Mouse (Mus musculus) embryonic facial prominence, embryonic 14.5 days (tissue): ENCODE data around the gene Ntf3. TPM values are rescaled to one million over a fixed set of nuclear protein-coding genes. Genes with fewer than 3 reads are reported as not detected.

Experiments used
- ATAC-seq: fragments of 200-750 bp; cut with Nextera tagmentation; 2 replicates; pipeline ENCODE4 v1.8.0; 2017; ENCODE audit warnings: low read depth, moderate number of reproducible peaks, moderate TSS enrichment
- DNase-seq: peaks from one replicate; pipeline ENCODE4 v3.0.0-alpha.2; 2015; ENCODE audit warnings: low spot score
- H3K27ac ChIP-seq: fragments of 300-500 bp; sonication (generic); replicated peaks from 2 replicates; pipeline ENCODE4 v1.5.1; 2014; ENCODE audit warnings: low read depth, mild to moderate bottlenecking, low read length, moderate library complexity
- H3K27me3 ChIP-seq: fragments of 300-500 bp; sonication (generic); replicated peaks from 2 replicates; pipeline ENCODE4 v1.6.1; 2014; ENCODE audit warnings: low read length; ENCODE audit not compliant: control insufficient read depth, insufficient read depth
- H3K36me3 ChIP-seq: fragments of 300-500 bp; sonication (generic); 2 replicates; pipeline ENCODE4 v1.6.1; 2014; ENCODE audit warnings: low read length, mixed read lengths; ENCODE audit not compliant: control insufficient read depth, insufficient read depth
- H3K4me1 ChIP-seq: fragments of 300-500 bp; sonication (generic); 2 replicates; pipeline ENCODE4 v1.6.1; 2014; ENCODE audit warnings: antibody characterized with exemption, low read length; ENCODE audit not compliant: control insufficient read depth, insufficient read depth
- H3K4me2 ChIP-seq: fragments of 300-500 bp; sonication (generic); 2 replicates; pipeline ENCODE4 v1.6.1; 2014; ENCODE audit warnings: low read depth, mild to moderate bottlenecking, low read length, moderate library complexity, mixed read lengths
- H3K4me3 ChIP-seq: fragments of 300-500 bp; sonication (generic); 2 replicates; pipeline ENCODE4 v1.5.1; 2014; ENCODE audit warnings: low read depth, mild to moderate bottlenecking, low read length
- H3K9ac ChIP-seq: fragments of 300-500 bp; sonication (generic); 2 replicates; pipeline ENCODE4 v1.6.1; 2014; ENCODE audit warnings: low read depth, mild to moderate bottlenecking, low read length, moderate library complexity, mixed read lengths
- H3K9me3 ChIP-seq: fragments of 300-500 bp; sonication (generic); 2 replicates; pipeline ENCODE4 v1.6.1; 2016; ENCODE audit warnings: low read length; ENCODE audit not compliant: control insufficient read depth
- WGBS: fragments of 180-500 bp; shearing (Covaris S2); extraction: QIAGEN DNeasy Blood & Tissue Kit; methylation state at CpG from one replicate; pipeline ENCODE4 v1.1.7; 2014; 5-methylcytosine and 5-hydroxymethylcytosine counted together
- polyA plus RNA-seq: library from polyadenylated mRNA; unstranded; fragments of >200 nt; fragmentation: Nextera tagmentation; extraction: Ambion mirVana; gene quantifications from 2 replicates; pipeline ENCODE4 v1.2.1, GENCODE M21; 2014

Ntf3 gene
- polyA plus RNA-seq, 1 experiment from 2014 or later, result 10.9 TPM

DNA sequence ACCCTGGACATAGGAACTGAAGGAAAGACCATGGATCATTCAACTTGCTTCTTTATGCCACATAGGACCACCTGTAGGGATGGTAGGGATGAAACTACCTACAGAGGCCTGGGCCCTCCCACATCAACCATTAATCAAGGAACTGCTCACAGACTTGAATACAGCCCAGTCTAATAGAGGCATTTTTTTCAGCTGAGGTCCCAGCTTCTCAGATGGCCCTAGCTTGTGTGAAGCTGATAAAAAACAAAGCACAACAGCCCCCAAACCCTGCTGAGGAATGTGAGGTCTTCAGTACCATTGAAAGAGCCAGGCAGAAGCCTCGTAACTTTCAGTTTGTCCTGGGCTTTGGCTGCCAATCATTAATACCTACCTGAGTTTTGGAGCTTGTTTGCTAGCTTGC lies 19.4 kb upstream of the Ntf3 start:
- Histone ChIP-seq H3K4me3 (no peak overlapping the region), H3K27ac (no peak overlapping the region), H3K4me1 (no peaks in the 10 kb centered on the region; the same call in 1 of the 2 replicates), H3K4me2 (no peak overlapping the region), H3K9ac (no peak overlapping the region), H3K27me3 (no peaks in the 10 kb centered on the region), H3K36me3 (no peaks in the 10 kb centered on the region), H3K9me3 (no peaks in the 10 kb centered on the region)
- DNase-seq, result no peak
- WGBS, result 65% methylated on average over 1 of the region's 1 CpGs
- no peak for ATAC-seq

DNA sequence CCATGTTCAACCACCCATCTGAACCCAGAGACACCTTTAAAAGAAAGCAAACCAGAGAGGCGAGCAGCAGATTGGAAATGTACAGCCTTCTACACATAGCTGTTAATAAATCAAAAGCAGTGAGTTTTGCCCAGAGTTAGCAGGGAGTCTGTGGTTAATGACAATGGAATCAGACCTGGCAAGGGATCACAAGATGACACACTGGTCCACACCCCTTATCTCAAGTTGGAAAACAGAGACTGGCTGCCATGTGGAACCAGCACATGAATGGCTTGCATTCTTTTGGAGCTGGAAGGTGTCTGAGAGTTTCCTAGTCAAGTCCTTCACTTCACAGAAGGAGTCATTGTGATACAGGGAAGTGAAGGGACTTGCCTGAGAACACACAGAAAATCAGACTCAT lies 5.4 kb upstream of the Ntf3 start:
- Histone ChIP-seq H3K4me1 (no peaks in the 10 kb centered on the region), H3K4me3 (no peak overlapping the region), H3K4me2 (no peak overlapping the region), H3K27me3 (no peaks in the 10 kb centered on the region), H3K9me3 (no peaks in the 10 kb centered on the region), H3K9ac (no peak overlapping the region), H3K27ac (no peak overlapping the region), H3K36me3 (no peaks in the 10 kb centered on the region)
- ATAC-seq (no peak), DNase-seq (no peak)
- WGBS, result 89% methylated on average over 1 of the region's 1 CpGs

DNA sequence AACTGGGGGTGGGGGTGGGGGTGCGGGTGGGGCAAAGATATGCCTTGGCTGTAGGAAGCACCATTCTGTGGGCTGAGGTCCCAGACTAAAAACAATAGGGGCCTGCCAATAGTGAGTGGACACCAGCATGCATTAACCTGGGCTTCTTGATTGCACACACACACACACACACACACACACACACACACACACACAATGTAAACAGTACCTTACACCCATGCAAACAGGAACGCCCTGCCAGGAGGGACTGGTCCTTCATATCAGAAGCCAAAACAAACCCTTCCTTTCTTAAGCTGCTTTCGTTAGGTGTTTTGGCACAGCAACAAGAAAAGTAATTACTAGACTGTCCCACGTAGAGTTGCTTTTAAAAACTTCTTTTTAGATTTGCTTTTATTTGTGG lies 4.1 kb upstream of the Ntf3 start:
- ATAC-seq, result no peak
- H3K4me3 ChIP-seq, result no peak overlapping the region

DNA sequence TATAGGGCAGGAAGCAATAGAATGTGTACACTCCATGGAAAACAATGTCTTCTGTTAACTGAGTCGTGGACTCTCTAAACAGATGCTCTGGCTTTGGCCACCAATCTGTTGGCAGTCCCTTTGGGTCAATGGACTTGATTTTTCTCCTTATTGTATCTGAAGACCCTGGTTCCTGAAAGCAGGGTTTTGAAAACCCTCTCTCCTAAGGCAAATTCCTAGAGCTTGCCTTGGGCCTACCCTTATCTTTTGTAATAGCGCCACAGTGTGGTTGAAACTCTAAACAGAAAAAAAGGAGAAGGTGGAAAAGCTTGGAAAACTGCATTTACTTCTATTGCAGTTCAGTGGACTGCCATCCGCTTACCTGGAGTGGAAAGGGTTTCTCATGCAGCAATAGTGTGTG lies 1.0 kb upstream of the Ntf3 start:
- no peak overlapping the region for H3K4me3 ChIP-seq
- H3K9ac ChIP-seq, result no peak overlapping the region
- no peaks in the 10 kb centered on the region for H3K9me3 ChIP-seq
- ATAC-seq (no peak), DNase-seq (peak; percentile 76)
- H3K4me1 ChIP-seq, result peaks cover 8% of the 10 kb centered on the region; the same call in 1 of the 2 replicates
- no peak overlapping the region for H3K27ac ChIP-seq
- 11% methylated on average over 3 of the region's 3 CpGs for WGBS
- no peak overlapping the region; the same call in 1 of the 2 replicates for H3K4me2 ChIP-seq
- no peaks in the 10 kb centered on the region for H3K36me3 ChIP-seq
- H3K27me3 ChIP-seq, result no peaks in the 10 kb centered on the region

More for the DNA sequence above, 4.1 kb upstream of the Ntf3 start:
- no peak overlapping the region for H3K4me2 ChIP-seq
- H3K9me3 ChIP-seq, result no peaks in the 10 kb centered on the region
- no peaks in the 10 kb centered on the region for H3K4me1 ChIP-seq
- no peak overlapping the region for H3K9ac ChIP-seq
- no peaks in the 10 kb centered on the region for H3K36me3 ChIP-seq
- WGBS, result 77% methylated on average over 4 of the region's 4 CpGs
- no peak for DNase-seq
- H3K27me3 ChIP-seq, result no peaks in the 10 kb centered on the region
- no peak overlapping the region for H3K27ac ChIP-seq

DNA sequence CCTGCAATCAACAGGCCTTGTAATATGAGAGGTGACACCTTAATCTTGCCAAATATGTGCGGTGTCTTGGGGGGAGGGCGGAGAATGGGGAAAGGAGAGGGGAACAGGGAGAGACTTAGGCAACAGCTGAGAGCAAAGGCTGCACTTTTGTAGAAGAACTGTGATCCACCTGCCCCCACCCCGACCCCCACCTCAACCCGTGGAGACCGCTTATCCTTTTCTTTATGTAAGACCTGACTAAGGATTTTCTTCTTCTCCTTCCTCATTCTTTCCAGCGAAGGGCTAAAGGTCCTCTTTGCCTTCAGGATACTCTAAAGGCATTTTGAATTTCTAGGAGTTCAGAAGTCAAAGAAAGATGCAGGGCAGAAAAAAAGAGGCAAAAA lies 489 bp upstream of the Ntf3 start:
- Histone ChIP-seq H3K4me3 (peak overlapping the region; percentile 59), H3K4me1 (peaks cover 12% of the 10 kb centered on the region), H3K36me3 (no peaks in the 10 kb centered on the region), H3K4me2 (peak overlapping the region; percentile 87), H3K9ac (0 out of 2 replicates have a peak overlapping the region, but pooled peaks have one; percentile 55), H3K27ac (peak overlapping the region; percentile 62), H3K27me3 (no peaks in the 10 kb centered on the region), H3K9me3 (no peaks in the 10 kb centered on the region)
- 0% methylated on average over 6 of the region's 6 CpGs for WGBS
- ATAC-seq (no peak), DNase-seq (no peak)

DNA sequence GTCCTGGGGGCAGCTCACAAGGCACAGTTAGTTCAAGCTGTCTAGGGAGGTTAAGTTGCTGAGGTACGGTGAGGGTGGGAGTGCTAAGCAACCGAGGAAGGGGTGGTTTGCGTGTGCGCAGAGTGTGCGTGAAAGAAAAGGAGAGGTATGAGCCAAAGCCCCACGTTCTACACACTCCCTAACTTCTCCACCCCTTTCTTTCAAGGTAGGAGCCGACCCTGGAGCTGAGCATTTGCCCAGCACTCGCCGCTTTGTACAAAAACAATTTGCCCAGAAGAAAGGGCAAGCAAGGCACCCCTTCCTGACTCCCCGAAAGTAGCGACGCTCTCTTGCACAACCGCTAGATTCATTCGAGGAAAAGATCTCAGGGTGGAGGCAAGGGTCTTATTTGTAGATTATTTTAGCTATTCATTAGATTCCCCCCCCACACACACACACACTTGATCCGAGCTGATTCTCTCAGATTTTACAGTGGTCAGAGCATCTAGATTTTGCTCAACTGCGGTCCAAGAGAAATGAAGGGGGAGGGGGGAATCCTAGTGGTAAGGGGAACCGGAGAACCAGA lies 1.0 kb downstream of the Ntf3 start:
- no peaks in the 10 kb centered on the region for H3K36me3 ChIP-seq
- no peak for ATAC-seq
- DNase-seq, result no peak
- H3K9ac ChIP-seq, result peak overlapping the region; percentile 55
- peak overlapping the region; percentile 87 for H3K4me2 ChIP-seq
- peak overlapping the region; percentile 62 for H3K27ac ChIP-seq
- H3K4me1 ChIP-seq, result peaks cover 22% of the 10 kb centered on the region
- H3K27me3 ChIP-seq, result no peaks in the 10 kb centered on the region
- H3K9me3 ChIP-seq, result no peaks in the 10 kb centered on the region
- H3K4me3 ChIP-seq, result peak overlapping the region; percentile 59
- 7% methylated on average over 17 of the region's 17 CpGs for whole genome bisulfite sequencing

DNA sequence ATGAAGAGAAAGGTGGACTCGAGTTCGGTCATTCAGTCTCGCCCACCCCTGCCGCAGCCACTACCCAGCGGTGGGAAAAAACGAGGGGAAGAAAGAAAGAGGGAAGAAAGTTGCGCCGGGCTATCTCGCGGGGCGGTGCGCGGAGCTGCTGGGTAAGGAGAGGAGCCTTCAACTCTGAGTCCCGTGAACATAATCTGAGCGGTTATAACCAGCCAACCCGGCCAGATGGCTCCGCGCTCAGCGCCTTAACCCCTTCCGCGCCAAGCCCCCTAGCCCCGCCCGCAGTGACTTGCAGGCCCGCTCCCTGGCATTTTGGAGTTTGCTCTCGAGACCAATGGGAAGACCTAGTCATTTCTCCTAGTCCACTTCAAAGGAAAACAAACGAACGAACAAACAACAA lies 1.9 kb downstream of the Ntf3 start:
- peaks cover 22% of the 10 kb centered on the region for H3K4me1 ChIP-seq
- peak overlapping the region; percentile 71 for H3K9ac ChIP-seq
- H3K4me2 ChIP-seq, result peak overlapping the region; percentile 87
- peak overlapping the region; percentile 62 for H3K27ac ChIP-seq
- H3K27me3 ChIP-seq, result no peaks in the 10 kb centered on the region
- H3K36me3 ChIP-seq, result no peaks in the 10 kb centered on the region
- under 1% methylated on average over 23 of the region's 27 CpGs for WGBS
- peak overlapping the region; percentile 59 for H3K4me3 ChIP-seq
- no peaks in the 10 kb centered on the region for H3K9me3 ChIP-seq
- ATAC-seq, result peak; percentile 64
- peak; percentile 85 for DNase-seq

DNA sequence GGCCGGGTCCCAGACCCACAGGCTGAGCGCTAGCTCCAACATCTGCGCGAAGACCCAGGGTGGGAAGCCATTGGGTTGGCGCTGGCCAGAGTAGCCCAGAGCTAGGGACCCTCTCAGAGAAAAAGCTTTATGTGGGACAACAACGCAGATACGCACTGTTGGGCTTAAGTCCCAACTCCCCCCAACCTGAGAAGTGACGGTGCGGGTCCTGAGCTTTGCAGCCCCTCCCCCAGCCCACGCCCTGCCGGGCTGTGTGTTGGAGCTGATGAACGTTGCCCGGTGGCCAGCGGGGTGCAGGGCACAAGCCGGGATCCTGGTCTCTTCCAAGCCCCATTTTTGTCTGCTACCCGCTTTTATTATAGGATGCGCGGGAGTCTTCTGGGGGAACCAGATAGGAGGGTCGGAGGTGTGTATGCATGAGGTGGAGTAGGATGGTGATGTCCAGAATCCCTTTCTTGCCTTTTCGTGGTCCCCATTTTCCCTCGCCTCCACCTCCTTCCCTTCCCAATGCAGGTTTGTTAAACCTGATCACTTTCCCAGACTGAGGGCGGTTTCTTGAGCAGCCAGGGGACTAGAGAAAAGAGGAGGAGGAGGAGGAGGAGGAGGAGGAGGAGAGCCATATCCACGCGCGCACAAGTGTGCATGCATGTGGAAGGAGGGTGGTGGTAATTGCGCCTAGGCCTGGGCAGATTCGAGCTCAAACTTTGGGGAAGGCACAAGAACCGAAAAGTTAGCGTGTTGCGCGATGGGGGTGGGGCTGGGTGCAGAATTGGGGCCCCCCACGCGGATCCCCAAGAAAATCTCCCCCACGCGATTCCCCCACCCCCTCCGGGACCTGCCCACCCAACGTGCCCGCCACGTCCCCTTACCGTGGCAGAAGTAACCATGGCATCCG lies 2.6 kb downstream of the Ntf3 start:
- H3K9ac ChIP-seq, result peak overlapping the region; percentile 71
- H3K27me3 ChIP-seq, result no peaks in the 10 kb centered on the region
- H3K4me2 ChIP-seq, result peak overlapping the region; percentile 87
- H3K4me3 ChIP-seq, result peak overlapping the region; percentile 59
- peak overlapping the region; percentile 66 for H3K27ac ChIP-seq
- DNase-seq (no peak), ATAC-seq (no peak)
- no peaks in the 10 kb centered on the region for H3K9me3 ChIP-seq
- H3K4me1 ChIP-seq, result peaks cover 22% of the 10 kb centered on the region
- H3K36me3 ChIP-seq, result no peaks in the 10 kb centered on the region
- under 1% methylated on average over 39 of the region's 41 CpGs for WGBS
